Mouse (Mus musculus): ENCODE measurements around the gene Uap1l1. TPM values are rescaled to one million over a fixed set of nuclear protein-coding genes. Genes with fewer than 3 reads are reported as not detected.

Gene Uap1l1
- polyA plus RNA-seq, 1 experiment from 2014 or later, result 5.2 TPM

GRCm38 (mm10) chr2:25395721-25396596 is 30.5 kb upstream of the Uap1l1 start, which contains the start of gene Entpd2:
Gene Entpd2, plus strand, starts transcription at chr2:25395874.
- no peaks in the 10 kb centered on the region for H3K36me3 ChIP-seq
- 1% methylated on average over 57 of the region's 57 CpGs for WGBS
- H3K4me1 ChIP-seq (replicated peaks), result peaks cover 32% of the 10 kb centered on the region
- H3K27ac ChIP-seq, result no peak within 1 kb of the TSS
- H3K9me3 ChIP-seq, result no peaks in the 10 kb centered on the region
- peak within 1 kb of the TSS; percentile 61 for H3K4me2 ChIP-seq
- peak within 1 kb of the TSS; percentile 64 for H3K9ac ChIP-seq
- peak within 1 kb of the TSS; percentile 36 for H3K4me3 ChIP-seq
- peaks cover 88% of the 10 kb centered on the region for H3K27me3 ChIP-seq
- no peak for ATAC-seq (ENCODE audit: low FRiP score)

- Histone ChIP-seq H3K36me3 (no peaks in the 10 kb centered on the region), H3K27me3 (peaks cover 74% of the 10 kb centered on the region), H3K9me3 (no peaks in the 10 kb centered on the region), H3K4me3 (no peak overlapping the region), H3K27ac (no peak overlapping the region), H3K9ac (no peak overlapping the region), H3K4me1 (replicated peaks) (peaks cover 24% of the 10 kb centered on the region), H3K4me2 (no peak overlapping the region)
- 30% methylated on average over 3 of the region's 3 CpGs for WGBS
- ATAC-seq (ENCODE audit: low FRiP score), result 0 out of 2 replicates have a peak, but pooled peaks have one; percentile 32
Measured at GRCm38 (mm10) chr2:25394281-25395221, 29.1 kb upstream of the Uap1l1 start.

- Histone ChIP-seq H3K9ac (no peak overlapping the region), H3K9me3 (no peaks in the 10 kb centered on the region), H3K4me3 (no peak overlapping the region), H3K27ac (no peak overlapping the region), H3K27me3 (peaks cover 44% of the 10 kb centered on the region), H3K36me3 (no peaks in the 10 kb centered on the region), H3K4me2 (no peak overlapping the region), H3K4me1 (replicated peaks) (peaks cover 22% of the 10 kb centered on the region)
- 71% methylated on average over 5 of the region's 5 CpGs for WGBS
- no peak for ATAC-seq (ENCODE audit: low FRiP score)
Measured at GRCm38 (mm10) chr2:25391266-25391665, 25.8 kb upstream of the Uap1l1 start.

GRCm38 (mm10) chr2:25384492-25384891 is 19.0 kb upstream of the Uap1l1 start:
- no peak overlapping the region for H3K4me3 ChIP-seq

GRCm38 (mm10) chr2:25376589-25376988 is 11.1 kb upstream of the Uap1l1 start:
- Histone ChIP-seq H3K9ac (no peak overlapping the region), H3K27ac (no peak overlapping the region), H3K4me3 (no peak overlapping the region), H3K36me3 (no peaks in the 10 kb centered on the region), H3K9me3 (no peaks in the 10 kb centered on the region), H3K4me1 (replicated peaks) (peaks cover 20% of the 10 kb centered on the region), H3K4me2 (no peak overlapping the region), H3K27me3 (peaks cover 11% of the 10 kb centered on the region)
- WGBS, result 79% methylated on average over 4 of the region's 4 CpGs
- peak; percentile 3; the same call in 1 of the 2 replicates for ATAC-seq (ENCODE audit: low FRiP score)

More at GRCm38 (mm10) chr2:25384492-25384891, 19.0 kb upstream of the Uap1l1 start:
- WGBS, result 78% methylated on average over 5 of the region's 5 CpGs
- no peak for ATAC-seq (ENCODE audit: low FRiP score)
- no peak overlapping the region for H3K9ac ChIP-seq
- no peaks in the 10 kb centered on the region for H3K36me3 ChIP-seq
- H3K4me2 ChIP-seq, result no peak overlapping the region
- H3K27me3 ChIP-seq, result 0 out of 2 replicates have a peak, but pooled peaks cover 13% of the 10 kb centered on the region
- H3K27ac ChIP-seq, result no peak overlapping the region
- H3K9me3 ChIP-seq, result no peaks in the 10 kb centered on the region
- H3K4me1 ChIP-seq (replicated peaks), result no peaks in the 10 kb centered on the region

GRCm38 (mm10) chr2:25373431-25373830 is 7.9 kb upstream of the Uap1l1 start:
- 15% methylated on average over 2 of the region's 2 CpGs for WGBS
- ATAC-seq (ENCODE audit: low FRiP score), result no peak
- H3K4me3 ChIP-seq, result peak overlapping the region; percentile 71
- no peaks in the 10 kb centered on the region for H3K9me3 ChIP-seq
- peaks cover 22% of the 10 kb centered on the region for H3K4me1 ChIP-seq (replicated peaks)
- peak overlapping the region; percentile 76 for H3K9ac ChIP-seq
- peak overlapping the region; percentile 97 for H3K4me2 ChIP-seq
- H3K27ac ChIP-seq, result no peak overlapping the region
- peaks cover 25% of the 10 kb centered on the region for H3K27me3 ChIP-seq
- no peaks in the 10 kb centered on the region for H3K36me3 ChIP-seq

- ATAC-seq (ENCODE audit: low FRiP score), result no peak
- Histone ChIP-seq H3K27ac (no peak overlapping the region), H3K36me3 (no peaks in the 10 kb centered on the region), H3K4me3 (peak overlapping the region; percentile 71), H3K27me3 (peaks cover 30% of the 10 kb centered on the region), H3K4me1 (replicated peaks) (peaks cover 22% of the 10 kb centered on the region), H3K9ac (peak overlapping the region; percentile 76), H3K4me2 (peak overlapping the region; percentile 97), H3K9me3 (no peaks in the 10 kb centered on the region)
- WGBS, result 3% methylated on average over 42 of the region's 42 CpGs
Measured at GRCm38 (mm10) chr2:25372644-25373391, 7.3 kb upstream of the Uap1l1 start.

- WGBS, result under 1% methylated on average over 65 of the region's 65 CpGs
Measured at GRCm38 (mm10) chr2:25371764-25372643, 6.5 kb upstream of the Uap1l1 start, which contains the start of gene Sapcd2. Gene Sapcd2, plus strand, starts transcription at chr2:25372321.

GRCm38 (mm10) chr2:25369996-25370395 is 4.5 kb upstream of the Uap1l1 start:
- Histone ChIP-seq H3K4me1 (replicated peaks) (peaks cover 30% of the 10 kb centered on the region), H3K9me3 (no peaks in the 10 kb centered on the region), H3K4me2 (no peak overlapping the region), H3K27me3 (peaks cover 54% of the 10 kb centered on the region), H3K36me3 (no peaks in the 10 kb centered on the region), H3K4me3 (no peak overlapping the region), H3K9ac (no peak overlapping the region), H3K27ac (no peak overlapping the region)
- WGBS, result 82% methylated on average over 3 of the region's 3 CpGs
- ATAC-seq (ENCODE audit: low FRiP score), result no peak

More at GRCm38 (mm10) chr2:25371764-25372643, 6.5 kb upstream of the Uap1l1 start, which contains the start of gene Sapcd2:
- Histone ChIP-seq H3K9me3 (no peaks in the 10 kb centered on the region), H3K9ac (peak within 1 kb of the TSS; percentile 76), H3K36me3 (no peaks in the 10 kb centered on the region), H3K4me3 (peak within 1 kb of the TSS; percentile 71), H3K4me2 (peak within 1 kb of the TSS; percentile 97), H3K27ac (peak within 1 kb of the TSS; percentile 78), H3K27me3 (peaks cover 36% of the 10 kb centered on the region), H3K4me1 (replicated peaks) (peaks cover 22% of the 10 kb centered on the region)
- ATAC-seq (ENCODE audit: low FRiP score), result peak; percentile 90

- peaks cover 62% of the 10 kb centered on the region for H3K27me3 ChIP-seq
- H3K9ac ChIP-seq, result peak overlapping the region; percentile 78
- peak overlapping the region; percentile 50 for H3K4me3 ChIP-seq
- no peaks in the 10 kb centered on the region for H3K36me3 ChIP-seq
- no peaks in the 10 kb centered on the region for H3K9me3 ChIP-seq
- H3K4me1 ChIP-seq (replicated peaks), result peaks cover 12% of the 10 kb centered on the region
- no peak overlapping the region for H3K27ac ChIP-seq
- 34% methylated on average over 9 of the region's 9 CpGs for WGBS
- H3K4me2 ChIP-seq, result peak overlapping the region; percentile 87
- peak; percentile 33 for ATAC-seq (ENCODE audit: low FRiP score)
Measured at GRCm38 (mm10) chr2:25364761-25365090, 756 bp downstream of the Uap1l1 start.

- peak overlapping the region; percentile 87; the same call in 1 of the 2 replicates for H3K4me2 ChIP-seq
- WGBS, result 91% methylated on average over 4 of the region's 4 CpGs
- H3K9ac ChIP-seq, result peak overlapping the region; percentile 29; the same call in 1 of the 2 replicates
- H3K36me3 ChIP-seq, result no peaks in the 10 kb centered on the region
- no peaks in the 10 kb centered on the region for H3K9me3 ChIP-seq
- H3K27ac ChIP-seq, result no peak overlapping the region
- H3K4me3 ChIP-seq, result no peak overlapping the region
- ATAC-seq (ENCODE audit: low FRiP score), result no peak
- H3K4me1 ChIP-seq (replicated peaks), result peaks cover 12% of the 10 kb centered on the region
- H3K27me3 ChIP-seq, result peaks cover 61% of the 10 kb centered on the region
Measured at GRCm38 (mm10) chr2:25364313-25364712, 1.2 kb downstream of the Uap1l1 start.

Data from hindbrain, embryonic 13.5 days (tissue).